Mouse (Mus musculus) testis, adult 2 months (tissue): ENCODE results near the gene Kank1.
"Not testable (repeated sequence)": the region's sequence is repeated elsewhere in the genome, so short reads cannot be mapped to it uniquely, and the experiment has no call there.

ENCODE experiments used
- CTCF ChIP-seq: fragments of 200-500 bp; IDR thresholded peaks from 2 replicates; pipeline ENCODE4 v1.5.1; 2012; ENCODE audit warnings: low read depth, mild to moderate bottlenecking, inconsistent platforms, low read length, moderate library complexity; ENCODE audit not compliant: control insufficient read depth, insufficient read depth, insufficient replicate concordance
- POLR2A ChIP-seq: fragments of 200-500 bp; IDR thresholded peaks from 2 replicates; pipeline ENCODE4 v1.6.1; 2012; ENCODE audit warnings: low read depth, mild to moderate bottlenecking, inconsistent platforms, low read length, moderate library complexity; ENCODE audit not compliant: control insufficient read depth

GRCm38 (mm10) chr19:25475806-25476205 is 239.0 kb downstream of the Kank1 start:
- TF ChIP-seq POLR2A = not testable (repeated sequence)
- peak; percentile 79; the same call in 1 of the 2 replicates for TF ChIP-seq CTCF
